Mouse (Mus musculus) urinary bladder, postnatal 25 days (tissue): ENCODE results near the gene Mknk2.

Source experiments
- DNase-seq: peaks from one replicate; pipeline ENCODE4 v3.0.0; 2022; ENCODE audit warnings: low spot score

The Mknk2 gene

DNA sequence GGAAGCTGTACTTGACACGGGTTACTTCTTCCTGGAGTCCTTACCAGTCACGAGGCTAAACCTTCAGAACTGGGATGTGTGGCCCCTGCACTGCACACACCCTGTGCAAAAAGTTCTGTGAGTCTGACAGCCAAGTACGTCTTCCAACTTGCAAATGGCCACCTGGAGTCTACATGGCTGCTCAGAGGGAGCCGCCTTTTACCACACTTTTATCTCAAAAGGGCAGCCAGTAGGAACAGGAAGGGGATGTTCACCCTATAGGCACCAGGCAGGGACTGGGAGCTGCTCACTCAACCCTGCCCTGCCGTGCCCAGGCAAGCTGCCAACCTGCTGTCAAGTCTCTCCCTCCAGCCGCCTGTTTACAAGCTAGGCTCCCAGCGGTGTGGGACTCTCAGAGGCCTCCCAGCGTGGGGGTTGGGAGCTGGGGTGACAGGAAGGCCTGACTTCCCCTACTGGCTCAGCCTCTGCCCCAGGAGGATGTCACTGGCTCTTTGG is at the start of gene Mknk2:
TSS of gene Mknk2 (minus strand) at position 171 of the 495 bp plus-strand sequence.
- DNase-seq: peak; percentile 91

DNA sequence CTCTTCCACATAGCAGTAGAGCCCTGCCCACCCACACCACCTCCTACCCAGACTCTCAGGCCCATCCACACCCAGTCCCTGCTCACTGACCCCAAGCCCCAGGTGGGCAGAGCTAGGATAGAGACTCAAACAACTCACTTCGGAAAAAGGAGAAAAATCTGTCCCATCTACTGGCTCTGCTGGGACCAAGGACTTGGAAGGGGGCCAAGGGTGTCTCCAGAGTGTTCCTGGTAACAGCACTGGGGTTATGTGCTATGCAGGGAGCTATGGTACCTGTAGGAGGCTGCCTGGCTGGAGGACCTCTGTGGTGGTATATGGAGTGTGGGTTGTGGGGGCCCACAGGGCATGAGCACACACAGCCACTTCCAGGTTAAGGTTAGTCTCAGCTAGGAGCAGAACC is 39.4 kb upstream of the Mknk2 start:
- no peak for DNase-seq

DNA sequence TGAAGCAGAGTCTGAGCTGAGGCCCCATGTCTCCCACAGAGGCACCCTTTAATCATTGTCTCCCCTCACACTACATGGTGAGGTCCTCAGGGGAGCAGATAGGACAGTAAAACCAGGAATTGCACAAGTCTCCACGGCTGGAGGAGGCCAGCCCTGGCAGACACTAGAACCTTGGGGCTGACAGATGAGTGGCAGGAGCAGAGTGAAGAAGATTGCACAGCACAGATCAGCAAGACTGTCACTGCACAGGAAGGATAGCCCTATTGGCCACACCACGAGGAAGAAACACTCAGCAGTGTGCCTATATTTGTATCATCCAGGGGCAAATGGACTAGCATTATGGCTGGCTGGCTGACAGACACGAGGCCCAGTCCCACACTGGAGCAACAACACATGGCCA is 32.9 kb upstream of the Mknk2 start:
- no peak for DNase-seq

DNA sequence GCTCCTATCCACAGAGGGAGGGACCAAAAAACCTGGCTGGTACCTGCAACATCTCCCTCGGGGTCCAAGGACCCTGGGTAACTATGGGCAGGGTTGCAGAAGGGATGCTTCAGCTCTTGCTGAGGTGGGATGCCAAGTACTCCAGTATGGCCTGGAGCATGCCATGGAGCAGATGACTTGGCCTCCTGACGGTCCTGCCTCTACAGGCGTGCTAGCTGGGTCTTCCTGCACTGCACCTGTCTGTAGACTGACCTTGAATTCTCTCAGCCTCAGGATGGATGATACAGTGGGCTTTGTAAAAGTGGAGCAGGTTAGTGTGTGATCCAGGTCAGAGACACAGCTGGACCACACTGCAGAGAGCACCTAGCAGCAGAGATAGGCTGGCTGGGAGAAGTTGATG is 27.6 kb upstream of the Mknk2 start:
- DNase-seq: no peak

DNA sequence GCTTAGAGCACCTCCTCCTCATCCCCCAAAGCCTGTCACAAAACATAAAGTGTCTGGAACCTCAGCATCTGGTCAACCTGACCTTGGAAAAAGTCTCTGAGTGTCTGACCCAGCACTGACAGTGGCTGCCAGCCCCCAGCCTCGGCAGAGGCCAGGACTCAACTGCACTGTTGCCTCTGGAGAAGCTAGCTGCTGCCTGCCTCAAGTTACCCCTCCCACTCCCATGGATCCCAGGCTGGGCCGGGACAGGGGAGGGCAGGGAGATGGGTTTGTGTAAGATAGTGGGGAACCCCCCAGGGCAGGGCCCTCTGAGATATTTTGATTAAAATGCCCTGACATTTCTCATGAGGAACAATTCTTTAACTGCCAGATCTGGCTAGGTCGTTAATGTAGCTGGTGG is 27.1 kb upstream of the Mknk2 start:
- DNase-seq: no peak

DNA sequence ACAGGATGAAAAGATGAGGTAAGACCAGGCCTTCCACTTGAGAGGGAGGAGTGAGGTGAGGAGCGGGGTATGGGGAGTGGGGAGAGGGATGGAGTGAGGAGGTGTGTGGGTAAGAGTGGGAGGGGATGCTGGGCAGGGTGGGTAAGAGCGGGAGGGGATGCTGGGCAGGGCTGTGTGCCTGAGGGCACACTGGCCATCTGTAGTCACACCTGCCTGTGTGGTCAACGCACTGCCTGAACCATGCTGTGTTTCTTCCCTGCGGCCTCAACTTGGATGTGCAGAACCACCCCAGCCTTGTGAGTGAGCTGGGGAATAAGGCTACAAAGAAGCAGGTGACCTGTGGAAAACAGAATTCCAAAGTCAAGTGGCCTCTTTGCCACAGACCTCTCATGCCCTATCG is 26.5 kb upstream of the Mknk2 start:
- DNase-seq: no peak

DNA sequence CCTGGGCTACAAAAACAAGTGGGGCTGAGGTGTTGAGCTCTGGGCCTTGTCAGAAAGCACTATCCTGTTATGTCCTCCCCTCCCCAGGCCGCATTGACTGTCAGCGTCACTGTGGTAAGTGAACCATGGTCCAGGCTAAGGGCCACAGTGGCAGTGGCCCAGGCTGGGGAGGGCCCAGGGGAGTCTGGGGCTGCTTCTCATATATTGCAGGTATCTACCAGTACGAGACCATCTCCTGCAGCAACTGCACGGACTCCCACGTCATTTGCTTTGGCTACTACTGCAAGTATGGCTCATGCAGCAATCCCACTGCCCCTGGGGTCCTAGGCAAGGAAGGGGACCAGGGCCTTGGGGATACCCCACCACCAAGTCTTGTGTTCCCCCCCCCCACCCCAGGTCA is 25.7 kb upstream of the Mknk2 start:
- DNase-seq: no peak

DNA sequence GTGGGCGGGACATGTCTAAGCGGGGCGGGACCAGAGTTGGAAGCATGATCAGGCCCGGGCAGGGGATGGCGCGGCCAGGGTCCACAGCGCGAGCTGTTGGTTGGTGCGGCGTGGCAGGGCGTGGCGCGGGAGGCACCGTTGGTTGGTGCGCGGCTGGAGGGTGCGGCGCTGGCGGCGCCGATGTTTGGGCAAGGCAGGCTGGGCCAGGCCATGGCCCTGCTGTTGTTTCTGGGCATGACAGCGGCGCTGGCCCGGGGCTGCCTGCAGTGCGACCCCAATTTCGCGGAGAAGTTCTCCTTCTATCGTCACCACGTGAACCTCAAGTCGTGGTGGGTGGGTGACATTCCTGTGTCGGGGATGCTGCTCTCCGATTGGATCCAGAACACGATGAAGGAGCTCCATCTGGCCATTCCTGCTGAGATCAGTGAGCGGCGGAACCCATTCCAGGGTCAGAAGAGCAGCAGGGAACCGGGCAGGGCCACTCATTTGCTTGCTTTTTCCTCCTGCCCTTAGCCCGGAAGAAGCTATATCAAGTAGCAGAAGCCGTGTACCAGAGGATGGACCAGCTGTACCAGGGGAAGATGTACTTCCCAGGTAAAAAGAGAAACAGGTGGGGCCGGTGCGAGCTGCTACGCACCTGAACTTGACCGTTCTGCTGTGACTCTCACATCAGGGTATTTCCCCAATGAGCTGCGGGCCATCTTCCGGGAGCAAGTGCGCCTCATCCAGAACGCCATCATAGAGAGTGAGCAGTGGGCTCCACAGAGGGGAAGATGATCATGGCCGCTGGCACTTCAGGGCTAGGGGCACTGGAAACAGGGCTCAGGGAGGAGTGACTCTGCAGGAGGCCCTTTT is 24.9 kb upstream of the Mknk2 start:
- DNase-seq: peak; percentile 86

DNA sequence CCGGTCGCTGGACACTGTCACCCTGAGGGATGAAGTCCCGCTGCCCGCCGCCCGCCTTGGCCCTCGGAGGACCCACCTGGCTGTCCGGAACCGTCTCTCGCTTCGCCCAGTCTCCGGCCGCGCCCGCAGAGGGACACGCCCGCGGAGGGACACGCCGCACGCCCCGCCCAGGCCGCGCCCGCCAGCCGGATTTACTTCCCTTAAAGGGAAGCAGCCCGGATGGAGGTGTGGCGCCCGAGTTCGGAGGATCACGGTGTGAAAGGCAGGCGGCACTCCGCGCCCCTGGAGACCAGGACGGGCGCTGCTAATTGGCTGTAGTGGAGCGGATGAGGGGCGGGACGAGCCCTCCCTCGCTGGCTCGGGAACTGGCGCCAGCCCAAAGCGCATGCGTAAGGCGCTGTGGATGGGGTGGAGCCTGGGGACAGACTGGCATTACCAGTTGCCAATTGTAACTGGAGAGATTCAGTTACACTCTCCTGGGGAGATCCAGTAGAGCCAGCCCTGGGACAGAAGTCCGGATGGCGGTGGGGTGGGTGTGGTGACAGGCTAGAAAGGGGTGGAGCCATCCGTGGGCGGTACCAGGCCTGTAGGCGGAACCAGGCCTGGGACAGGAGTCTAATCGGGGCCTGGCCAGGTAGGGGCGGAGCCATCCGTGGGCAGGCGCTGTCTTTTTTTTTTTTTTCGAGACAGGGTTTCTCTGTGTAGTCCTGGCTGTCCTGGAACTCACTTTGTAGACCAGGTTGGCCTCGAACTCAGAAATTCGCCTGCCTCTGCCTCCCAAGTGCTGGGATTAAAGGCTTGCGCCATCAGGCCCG is 24.0 kb upstream of the Mknk2 start, which contains the start of the genes Mob3a and Izumo4:
TSS of gene Mob3a (minus strand) at position 257 of the 815 bp plus-strand sequence.
TSS of gene Izumo4 (plus strand) at position 464 of the 815 bp plus-strand sequence.
- DNase-seq: peak; percentile 93

DNA sequence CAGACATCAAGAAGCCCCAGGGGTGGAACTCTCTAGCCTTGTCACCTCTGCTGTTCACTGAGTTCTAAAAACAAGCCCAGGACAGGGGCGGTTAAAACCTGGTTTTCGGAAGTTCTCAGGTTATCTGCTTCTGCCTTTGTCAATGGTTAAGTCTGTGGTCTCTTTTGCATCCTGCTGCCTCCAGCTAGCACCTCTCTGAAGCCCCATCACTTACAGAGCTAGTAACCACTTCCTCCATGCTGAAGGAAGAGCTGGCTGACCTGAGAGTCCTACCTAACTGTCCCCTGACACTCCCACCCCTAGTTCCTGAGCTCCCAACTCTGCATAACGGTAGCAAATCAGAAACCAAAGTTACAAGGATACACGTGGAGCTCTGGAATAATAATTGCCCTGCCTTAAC is 22.8 kb upstream of the Mknk2 start:
- DNase-seq: no peak

DNA sequence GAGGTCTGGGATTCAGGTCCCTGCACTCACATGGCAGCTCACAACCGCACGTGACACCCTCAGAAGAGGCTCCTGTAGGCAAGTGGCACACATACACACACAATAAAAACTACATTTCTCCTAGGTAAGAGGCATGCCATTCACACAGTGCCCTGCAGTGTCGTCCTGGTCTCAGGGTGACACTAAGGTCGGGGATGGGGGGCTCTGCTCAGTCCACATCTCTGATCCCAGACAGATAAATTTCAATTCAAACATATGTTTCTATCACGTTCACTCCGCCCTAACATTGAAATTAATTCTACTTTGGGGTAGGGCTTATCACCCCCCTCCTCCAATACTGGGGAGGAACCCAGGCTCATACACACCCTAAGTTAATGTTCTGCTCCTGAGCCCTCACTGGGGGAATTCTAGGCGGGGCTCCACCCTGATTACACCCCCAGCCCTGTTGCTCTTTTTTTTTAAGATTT is 22.2 kb upstream of the Mknk2 start:
- DNase-seq: no peak

DNA sequence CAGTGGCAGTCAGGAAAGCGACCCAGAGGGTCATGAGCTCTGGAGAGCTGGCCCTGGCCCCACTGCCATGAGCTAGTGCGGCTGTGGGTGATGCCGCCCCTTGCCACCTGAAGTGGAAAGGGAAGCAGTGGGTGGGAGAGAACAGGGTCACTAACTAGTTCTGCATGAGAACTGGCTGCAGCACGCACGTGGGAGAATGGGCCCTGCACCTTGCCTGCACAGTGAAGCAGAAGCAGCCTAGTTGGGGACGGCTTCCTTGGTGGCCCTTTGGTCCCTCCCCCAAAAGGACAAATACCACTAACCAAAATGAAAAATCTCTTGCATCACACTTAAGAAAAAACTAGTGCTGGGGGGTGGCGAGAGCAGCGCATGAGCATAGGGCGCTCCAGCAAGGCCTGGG is 20.7 kb upstream of the Mknk2 start:
- DNase-seq: no peak

DNA sequence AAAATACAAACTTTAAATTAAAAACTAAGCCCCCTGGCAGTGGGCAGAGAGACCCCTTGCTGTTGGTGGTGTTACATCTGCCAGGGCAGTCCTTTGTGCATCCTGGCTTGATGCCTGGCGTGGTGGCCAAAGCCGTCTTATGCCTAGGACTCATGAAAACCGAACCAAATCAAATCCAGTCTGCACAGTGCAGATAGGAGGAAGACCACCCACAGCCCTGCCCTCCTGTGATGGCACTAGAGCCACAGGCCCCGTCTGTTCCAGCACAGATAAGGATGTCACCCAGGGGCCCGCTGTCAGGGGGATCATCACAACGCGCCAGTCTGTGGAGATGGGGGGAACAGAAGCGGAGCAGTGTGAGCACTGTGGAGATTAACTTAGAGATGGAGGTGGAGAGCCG is 19.9 kb upstream of the Mknk2 start:
- no peak for DNase-seq

DNA sequence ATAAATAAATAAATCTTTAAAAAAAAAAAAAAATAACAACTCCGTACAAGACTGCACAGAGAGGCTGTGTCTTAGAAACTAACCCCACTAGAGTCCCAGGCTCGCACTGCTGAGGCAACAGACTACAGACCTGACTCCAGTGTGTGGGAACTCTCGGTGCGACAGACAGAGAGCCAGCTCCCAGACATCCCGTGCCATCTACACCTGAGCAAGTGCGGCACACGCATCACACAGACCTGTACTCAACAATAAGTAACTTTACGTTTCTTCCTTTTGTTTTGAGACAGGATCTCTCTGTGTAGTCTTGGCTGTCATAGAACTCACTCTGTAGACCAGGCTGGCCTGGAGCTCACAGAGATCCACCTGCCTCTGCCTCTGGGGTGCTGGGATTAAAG is 19.5 kb upstream of the Mknk2 start:
- no peak for DNase-seq

DNA sequence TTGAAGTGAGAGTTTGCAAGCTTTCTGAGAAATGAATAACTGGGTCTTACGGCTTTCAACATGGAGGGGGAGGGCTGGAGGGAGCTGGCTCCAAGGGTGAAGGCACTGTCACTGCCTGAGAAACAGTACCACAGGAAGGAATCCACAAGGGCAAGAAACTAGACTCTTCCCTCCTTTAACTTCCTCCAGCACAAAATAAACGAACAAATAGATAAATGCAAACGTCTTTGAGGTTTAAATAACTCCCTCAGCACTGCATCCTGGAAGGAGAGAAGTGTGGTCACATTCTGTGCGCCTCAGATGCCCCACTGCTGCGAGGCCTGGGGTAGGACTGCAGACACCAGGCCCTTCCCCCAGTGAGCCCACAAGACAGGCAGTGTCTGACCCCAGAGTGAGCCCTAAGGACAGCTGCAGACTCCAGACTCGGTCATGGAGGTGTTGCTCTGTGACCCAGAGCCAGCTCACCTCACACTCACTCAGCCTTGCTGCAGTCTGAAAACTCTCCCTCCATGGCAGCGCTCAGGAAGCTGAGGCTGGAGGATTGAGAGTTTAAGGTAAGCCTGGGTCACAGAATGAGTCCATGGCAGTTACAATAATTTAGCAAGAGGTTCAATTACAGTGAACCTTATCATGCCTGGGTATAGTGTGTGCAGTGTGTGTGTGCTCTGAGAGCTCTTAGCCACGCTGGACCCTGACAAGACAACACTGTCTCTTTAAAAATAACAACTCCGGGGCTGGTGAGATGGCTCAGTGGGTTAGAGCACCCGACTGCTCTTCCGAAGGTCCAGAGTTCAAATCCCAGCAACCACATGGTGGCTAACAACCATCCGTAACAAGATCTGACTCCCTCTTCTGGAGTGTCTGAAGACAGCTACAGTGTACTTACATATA is 18.8 kb upstream of the Mknk2 start:
- no peak for DNase-seq

DNA sequence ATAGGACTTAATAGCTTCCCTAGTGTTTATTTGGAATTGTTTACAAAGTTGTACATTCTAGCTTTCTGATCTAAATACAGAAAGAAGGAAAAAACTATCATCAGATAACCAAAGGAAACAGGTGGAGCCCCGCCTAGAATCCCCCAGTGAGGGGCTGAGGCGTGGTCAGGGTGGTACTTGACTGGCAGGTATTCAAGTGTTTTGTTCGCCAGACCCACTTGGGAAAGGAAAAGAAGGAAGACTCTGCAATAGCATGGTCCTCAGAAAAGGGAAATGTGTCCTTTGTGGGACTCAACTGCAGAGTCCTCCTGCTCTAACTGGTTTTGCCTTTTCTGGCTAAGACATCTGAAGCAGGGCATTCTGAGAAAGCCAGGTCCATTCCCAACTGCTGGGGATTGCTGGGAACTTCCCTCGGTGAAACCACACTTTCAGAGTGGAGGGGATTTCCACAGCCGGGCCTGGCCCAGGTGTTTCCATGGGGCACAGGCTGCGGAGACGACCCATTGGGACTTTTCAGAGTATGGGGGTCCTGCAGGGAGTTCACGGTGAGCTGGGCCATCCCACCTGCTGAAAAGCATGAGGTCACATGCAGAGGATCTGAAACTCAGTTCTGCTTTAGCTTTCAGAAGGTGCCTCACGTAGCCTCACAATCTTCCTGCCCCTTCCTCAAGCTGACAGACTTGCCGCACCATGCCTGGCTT is 18.0 kb upstream of the Mknk2 start:
- DNase-seq: no peak

DNA sequence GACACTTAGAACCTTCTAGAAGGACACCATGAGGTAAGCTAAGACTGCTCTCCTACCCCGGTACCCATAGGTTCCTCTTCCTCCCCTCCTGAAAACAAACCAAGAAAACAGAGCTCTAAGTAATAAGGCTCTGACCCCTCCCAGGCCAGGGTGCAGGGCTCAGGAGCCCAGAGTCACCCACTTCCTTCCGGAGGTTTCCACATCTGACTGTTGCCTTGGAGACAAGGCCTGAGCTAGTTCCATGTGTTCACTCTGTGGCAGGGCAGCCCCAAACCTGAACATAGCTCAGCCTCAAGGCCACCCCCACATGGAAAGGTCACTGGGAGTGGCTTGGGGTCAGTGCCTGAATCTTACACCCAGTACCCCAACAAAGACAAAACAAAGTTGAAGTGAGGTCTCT is 17.3 kb upstream of the Mknk2 start:
- no peak for DNase-seq

DNA sequence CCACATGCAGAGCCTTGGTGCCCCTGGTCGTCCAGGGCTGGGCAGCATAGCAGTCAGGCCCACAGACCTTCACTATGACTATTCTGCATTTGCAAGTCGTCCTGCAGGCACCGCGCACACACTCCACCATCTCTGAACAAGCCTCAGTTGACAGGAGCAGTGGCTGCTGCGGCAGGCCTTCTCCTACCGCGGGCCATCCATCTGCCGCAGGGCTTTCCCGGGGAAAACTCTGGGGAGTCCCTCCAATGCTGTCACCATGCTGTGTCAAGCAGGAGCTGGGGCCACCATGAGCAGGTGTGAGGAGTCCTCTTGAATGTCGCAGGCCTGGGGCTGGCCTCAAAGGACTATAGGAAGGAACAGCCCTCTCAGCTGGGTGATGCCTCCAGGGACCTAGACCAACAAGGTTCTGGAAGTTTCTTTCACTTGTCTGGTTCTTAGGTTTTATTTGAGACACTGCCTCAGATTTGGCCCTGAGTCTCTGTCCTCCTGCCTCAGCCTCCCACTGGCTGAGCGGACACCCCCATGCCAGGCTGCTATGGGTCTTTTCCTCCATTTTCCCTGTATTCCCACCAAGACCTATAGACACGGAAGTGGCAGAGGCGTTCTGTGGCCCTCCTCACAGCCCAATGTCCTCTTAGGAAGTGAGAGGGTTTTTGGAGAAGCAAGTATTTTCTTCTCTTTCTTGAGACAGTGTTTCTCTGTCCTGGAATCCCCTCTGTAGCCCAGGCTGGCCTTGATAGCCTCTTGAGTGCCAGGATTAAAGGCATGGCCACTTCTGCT is 16.4 kb upstream of the Mknk2 start:
- DNase-seq: no peak

DNA sequence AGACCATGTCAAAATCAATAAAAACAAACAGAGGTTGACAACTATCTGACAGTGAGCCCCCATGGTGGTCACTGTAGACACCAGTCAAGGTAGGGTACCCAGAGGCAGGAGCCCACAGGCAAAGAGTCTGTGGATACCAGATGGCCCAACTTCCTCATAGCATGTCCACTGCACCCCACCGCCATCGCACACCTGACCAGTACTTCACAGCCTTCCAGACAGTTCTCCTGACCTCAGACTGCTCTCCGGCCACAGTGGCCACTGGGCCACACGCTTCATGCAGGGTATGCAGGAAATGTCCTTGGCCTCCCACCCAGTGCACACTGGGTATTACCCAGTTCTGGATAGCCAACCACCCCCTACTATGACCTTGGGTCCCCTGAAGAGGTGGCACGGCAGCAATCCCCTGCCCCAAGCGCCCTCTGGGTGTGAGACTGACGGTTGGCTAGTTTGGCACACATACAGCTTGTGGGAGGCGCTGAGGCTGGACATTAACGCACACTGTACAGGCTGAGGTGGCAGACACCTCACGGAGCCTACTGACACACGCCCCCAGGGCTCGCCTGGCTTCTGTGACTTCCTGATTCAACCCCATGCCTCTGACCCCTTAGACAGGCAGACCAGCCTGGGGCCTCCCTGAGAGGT is 15.6 kb upstream of the Mknk2 start:
- DNase-seq: no peak
